Mouse (Mus musculus) cerebellum, adult 11 months (tissue): ENCODE measurements at regions not wholly inside any gene's neighbourhood (a gene's known extent, or its start where the extent isn't known, plus 50 kb on each side); places are given as distances from the start of the nearest gene placed in this dataset.

ENCODE experiments used
- DNase-seq: peaks from one replicate; pipeline ENCODE4 v3.0.0; 2022

- no peak for DNase-seq
Measured at GRCm38 (mm10) chr6:103318081-103318480, 192.3 kb upstream of the Chl1 start.

GRCm38 (mm10) chr6:103318677-103319359 lies 191.6 kb upstream of the Chl1 start:
- no peak for DNase-seq

GRCm38 (mm10) chr6:103319964-103320363 lies 190.4 kb upstream of the Chl1 start:
- no peak for DNase-seq

DNA sequence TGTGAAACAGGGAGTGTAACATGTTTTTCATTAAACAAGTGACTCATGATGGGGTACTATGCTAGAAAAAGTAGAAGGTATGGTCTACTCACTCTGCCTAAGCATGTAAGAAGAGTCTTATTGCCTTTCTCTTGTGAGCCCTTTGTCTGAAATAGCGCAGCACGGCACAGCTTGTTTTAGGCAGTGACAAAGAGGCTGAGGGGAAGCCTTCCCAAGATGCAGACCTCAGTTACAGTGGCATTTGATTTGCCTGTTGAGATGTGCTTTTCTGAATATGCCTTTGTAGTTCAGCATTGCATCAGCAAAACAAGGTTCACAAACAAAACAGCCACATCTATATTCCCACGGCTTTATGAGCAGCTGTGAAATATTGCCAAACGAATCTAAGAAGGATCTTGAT lies 189.8 kb upstream of the Chl1 start:
- no peak for DNase-seq

- no peak for DNase-seq
Measured at GRCm38 (mm10) chr6:103321058-103321457, 189.3 kb upstream of the Chl1 start.

GRCm38 (mm10) chr6:103322442-103322841 lies 187.9 kb upstream of the Chl1 start:
- DNase-seq = no peak

DNA sequence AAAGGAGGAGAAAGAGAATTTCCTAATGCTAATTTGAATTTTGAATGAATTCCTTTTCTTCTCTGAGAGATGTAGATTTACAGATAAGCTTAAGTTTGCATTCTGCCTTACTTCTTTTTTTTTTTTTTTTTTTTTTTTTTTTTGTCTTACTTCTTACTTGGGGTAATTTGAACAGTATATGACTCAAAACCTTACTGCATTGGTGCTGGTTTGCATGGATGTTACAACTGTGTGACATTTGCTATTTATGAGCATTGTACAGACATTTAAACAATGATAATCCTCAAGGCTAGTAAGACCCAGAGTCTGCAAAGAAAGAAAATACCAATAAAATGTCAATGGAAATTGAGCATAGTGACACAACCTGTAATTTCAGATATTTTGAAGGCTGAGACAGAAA lies 174.7 kb upstream of the Chl1 start:
- DNase-seq = no peak

- no peak for DNase-seq
Measured at GRCm38 (mm10) chr6:103339961-103340732, 170.2 kb upstream of the Chl1 start.

- DNase-seq = no peak
Measured at GRCm38 (mm10) chr6:103343515-103343914, 166.9 kb upstream of the Chl1 start.

GRCm38 (mm10) chr6:103344413-103344812 lies 166.0 kb upstream of the Chl1 start:
- no peak for DNase-seq

- DNase-seq = no peak
Measured at GRCm38 (mm10) chr6:103345195-103345594, 165.2 kb upstream of the Chl1 start.

- DNase-seq = no peak
Measured at GRCm38 (mm10) chr6:103352405-103353124, 157.8 kb upstream of the Chl1 start.

- DNase-seq = no peak
Measured at GRCm38 (mm10) chr6:103353346-103353745, 157.0 kb upstream of the Chl1 start.

GRCm38 (mm10) chr6:103366782-103367491 lies 143.4 kb upstream of the Chl1 start:
- DNase-seq = no peak

DNA sequence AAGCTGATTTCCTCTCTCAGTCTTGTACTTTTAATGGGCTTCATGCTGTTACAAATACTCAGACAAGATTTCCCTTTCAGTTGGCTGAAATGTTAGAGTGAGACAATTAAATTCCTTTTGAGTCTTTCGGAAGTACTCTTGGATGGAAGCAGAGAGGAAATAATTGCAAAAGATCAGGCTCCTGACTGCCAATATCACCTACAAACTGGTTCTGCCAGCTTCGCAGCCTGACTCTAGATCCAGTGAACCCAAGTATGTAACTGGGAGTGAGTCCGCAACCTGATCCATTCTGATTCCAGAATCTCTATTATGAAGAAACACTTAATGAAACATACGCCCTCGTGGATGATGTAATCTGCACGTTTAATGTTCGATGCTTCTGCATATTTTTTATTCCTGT lies 135.4 kb upstream of the Chl1 start:
- DNase-seq = no peak

DNA sequence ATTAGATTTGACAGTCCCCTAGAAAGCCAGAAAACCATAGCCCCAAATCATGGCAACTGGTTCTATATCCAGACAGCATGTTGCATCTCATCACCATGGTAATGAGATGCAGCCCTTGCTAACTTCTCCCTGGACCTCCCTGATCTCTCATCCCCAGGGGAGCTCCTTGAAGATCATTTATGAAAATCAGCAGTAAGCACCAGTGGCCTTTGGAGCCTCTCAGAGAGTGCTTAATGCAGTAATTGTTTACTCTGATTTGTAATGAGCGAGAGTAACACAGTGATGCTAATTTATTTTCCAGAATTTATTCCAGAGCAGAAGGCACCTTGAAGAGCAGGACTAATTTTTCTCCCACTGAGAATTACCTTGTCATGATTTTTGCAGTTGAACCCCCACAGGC lies 133.1 kb upstream of the Chl1 start:
- no peak for DNase-seq

DNA sequence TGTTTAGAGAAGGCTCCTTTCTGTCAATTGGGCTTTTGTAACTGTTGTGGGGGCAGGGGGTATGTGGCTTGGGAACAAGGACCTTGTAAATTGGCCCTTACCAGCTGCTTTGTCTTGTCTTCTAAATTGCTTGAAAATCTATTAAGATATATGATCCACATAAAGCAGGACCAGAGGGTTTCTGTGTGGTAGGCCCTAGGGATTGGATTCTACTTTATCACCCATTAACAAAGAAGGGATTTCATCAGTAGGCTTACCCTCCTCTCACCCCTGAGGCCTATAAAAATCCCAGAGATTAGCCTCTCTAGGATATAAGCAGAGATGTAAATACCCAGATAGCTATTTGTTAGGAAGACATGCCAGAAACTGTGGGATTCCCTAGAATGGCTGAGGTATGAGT lies 132.3 kb upstream of the Chl1 start:
- DNase-seq = no peak

DNA sequence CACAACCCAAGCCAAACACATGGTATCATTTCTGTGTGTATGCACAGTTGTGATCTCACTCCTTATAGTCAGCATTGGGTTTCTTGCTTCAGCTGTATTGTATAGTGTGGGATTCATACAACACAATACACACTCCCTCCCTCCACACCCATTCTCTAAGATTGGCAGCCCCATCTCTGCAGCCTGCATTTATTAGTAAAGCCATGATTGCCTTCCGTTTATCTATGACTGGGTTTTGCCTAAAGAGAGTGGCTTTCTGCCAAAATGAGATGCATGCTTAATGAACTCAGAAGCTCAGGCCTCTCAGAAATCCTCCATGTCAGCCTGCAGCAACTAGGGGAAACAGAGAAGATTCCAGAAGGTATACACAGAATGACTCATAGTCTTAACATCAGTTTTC lies 129.4 kb upstream of the Chl1 start:
- DNase-seq = no peak

- DNase-seq = no peak
Measured at GRCm38 (mm10) chr6:103381930-103382329, 128.5 kb upstream of the Chl1 start.

DNA sequence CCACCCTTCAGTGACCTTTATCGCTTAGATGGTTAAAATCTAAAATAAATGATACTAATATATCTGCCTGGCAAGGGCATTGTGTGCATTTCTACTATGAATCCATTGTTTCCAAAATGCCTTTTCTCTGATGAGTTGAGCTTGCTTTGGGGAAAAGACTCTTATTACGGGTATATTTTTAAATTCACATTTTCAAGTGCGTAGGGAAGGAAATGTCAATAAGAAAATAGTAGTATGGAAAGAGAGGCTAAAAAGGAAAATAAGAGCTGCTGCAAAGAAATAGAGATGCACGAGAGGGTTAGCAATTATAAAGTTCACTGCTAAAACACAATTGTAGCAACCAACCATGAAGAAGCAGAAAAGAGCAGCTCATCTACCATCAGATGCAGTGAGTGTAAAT lies 123.8 kb upstream of the Chl1 start:
- DNase-seq = no peak

- DNase-seq = no peak
Measured at GRCm38 (mm10) chr6:103405961-103406360, 104.4 kb upstream of the Chl1 start.

- DNase-seq = no peak
Measured at GRCm38 (mm10) chr6:103414888-103415287, 95.5 kb upstream of the Chl1 start.
